Mouse (Mus musculus) T-cell, adult 66 days (primary cell): Measurements from ENCODE around the gene Izumo1. TPM values are rescaled to one million over a fixed set of nuclear protein-coding genes. Genes with fewer than 3 reads are reported as not detected.

Experiments used
- total RNA-seq, 2 experiments: library from RNA; stranded (reverse); gene quantifications; 3 replicates in 1 of 2; 4 replicates in 1 of 2; pipeline ENCODE4 v1.2.4; 2023

The Izumo1 gene
- not detected for total RNA-seq

GRCm38 (mm10) chr7:45621443-45621842 lies at the start of gene Izumo1:
Izumo1 (plus strand) TSS chr7:45621811.

GRCm38 (mm10) chr7:45617042-45617695 lies 4.4 kb upstream of the Izumo1 start, which contains the start of gene Fut1:
Fut1 (plus strand) TSS chr7:45617289.

GRCm38 (mm10) chr7:45627261-45627660 lies 5.7 kb downstream of the Izumo1 start, which contains the start of gene Rasip1:
Rasip1 (plus strand) TSS chr7:45627488.

GRCm38 (mm10) chr7:45639561-45640027 lies 18.0 kb downstream of the Izumo1 start, which contains the start of gene Mamstr:
Mamstr (plus strand) TSS chr7:45639977.

GRCm38 (mm10) chr7:45666161-45666560 lies 44.5 kb downstream of the Izumo1 start, which contains the start of gene Fut2:
Fut2 (minus strand) TSS chr7:45666394.

Other genes with a start within 250 kb of the Izumo1 start
- 100 to 1,000 TPM; 682 to 709 TPM for gene Snrnp70, start 226.1 kb upstream of the Izumo1 start, total RNA-seq
- not detected for gene Kcna7, start 216.2 kb upstream of the Izumo1 start, total RNA-seq
- not detected for gene Ntf5, start 208.1 kb upstream of the Izumo1 start, total RNA-seq
- not detected for gene Lhb, start 201.0 kb upstream of the Izumo1 start, total RNA-seq
- 1 to 10 TPM; 6.5 to 6.8 TPM for gene Gys1, start 187.0 kb upstream of the Izumo1 start, total RNA-seq
- 10 to 100 TPM; 48.6 to 51.6 TPM for gene Ruvbl2, start 183.7 kb upstream of the Izumo1 start, total RNA-seq
- 100 to 1,000 TPM; 409 to 413 TPM for gene Ftl1, start 161.9 kb upstream of the Izumo1 start, total RNA-seq
- 10 to 100 TPM; 79.4 to 86.6 TPM for gene Bax, start 154.9 kb upstream of the Izumo1 start, total RNA-seq
- not detected for gene Tulp2, start 139.9 kb upstream of the Izumo1 start, total RNA-seq
- gene Gm45808, start 135.0 kb upstream of the Izumo1 start, total RNA-seq, result not detected
- gene Dhdh, start 133.0 kb upstream of the Izumo1 start, total RNA-seq, result under 1 TPM; 0.62 to 0.96 TPM
- gene Nucb1, start 111.4 kb upstream of the Izumo1 start, total RNA-seq, result 100 to 1,000 TPM in 1 of 2 experiments, 10 to 100 TPM in 1; 99.7 to 118 TPM
- 100 to 1,000 TPM; 770 to 887 TPM for gene Ppp1r15a, start 95.5 kb upstream of the Izumo1 start, total RNA-seq
- gene Plekha4, start 95.5 kb upstream of the Izumo1 start, total RNA-seq, result 1 to 10 TPM; 1.2 to 1.4 TPM
- gene Hsd17b14, start 66.9 kb upstream of the Izumo1 start, total RNA-seq, result not detected
- gene Bcat2, start 51.7 kb upstream of the Izumo1 start, total RNA-seq, result 10 to 100 TPM; 38.7 to 43.5 TPM
- not detected for gene Fgf21, start 6.3 kb upstream of the Izumo1 start, total RNA-seq
- not detected for gene Fut1, start 4.5 kb upstream of the Izumo1 start, total RNA-seq
- under 1 TPM in 1 of 2 experiments, not detected in 1; 0.38 TPM for gene Rasip1, start 5.7 kb downstream of the Izumo1 start, total RNA-seq
- not detected for gene Mamstr, start 18.2 kb downstream of the Izumo1 start, total RNA-seq
- not detected for gene Fut2, start 44.6 kb downstream of the Izumo1 start, total RNA-seq
- under 1 TPM; 0.35 to 0.65 TPM for gene Ntn5, start 62.2 kb downstream of the Izumo1 start, total RNA-seq
- gene Sec1, start 72.6 kb downstream of the Izumo1 start, total RNA-seq, result under 1 TPM in 1 of 2 experiments, not detected in 1; 0.20 TPM
- gene Car11, start 78.0 kb downstream of the Izumo1 start, total RNA-seq, result 10 to 100 TPM in 1 of 2 experiments, 1 to 10 TPM in 1; 8.9 to 10.2 TPM
- 10 to 100 TPM; 34.0 to 37.7 TPM for gene Dbp, start 83.3 kb downstream of the Izumo1 start, total RNA-seq
- 1,000 to 10,000 TPM; 3,079 to 3,201 TPM for gene Rpl18, start 93.6 kb downstream of the Izumo1 start, total RNA-seq
- gene Sphk2, start 96.2 kb downstream of the Izumo1 start, total RNA-seq, result 10 to 100 TPM; 30.7 to 34.0 TPM
- gene Fam83e, start 99.4 kb downstream of the Izumo1 start, total RNA-seq, result 1 to 10 TPM; 1.6 to 2.1 TPM
- gene Spaca4, start 104.0 kb downstream of the Izumo1 start, total RNA-seq, result not detected
- gene Lmtk3, start 161.9 kb downstream of the Izumo1 start, total RNA-seq, result 1 to 10 TPM in 1 of 2 experiments, under 1 TPM in 1; 0.80 to 1.3 TPM
- 1 to 10 TPM; 1.4 to 3.5 TPM for gene Sult2b1, start 162.9 kb downstream of the Izumo1 start, total RNA-seq
- 100 to 1,000 TPM; 111 to 128 TPM for gene Cyth2, start 192.8 kb downstream of the Izumo1 start, total RNA-seq
- gene Kcnj14, start 203.0 kb downstream of the Izumo1 start, total RNA-seq, result 1 to 10 TPM; 1.7 to 3.2 TPM
- gene Grwd1, start 209.1 kb downstream of the Izumo1 start, total RNA-seq, result 10 to 100 TPM; 32.3 to 38.2 TPM